Mouse (Mus musculus) forebrain, embryonic 15.5 days (tissue): ENCODE measurements at regions not wholly inside any gene's neighbourhood (a gene's known extent, or its start where the extent isn't known, plus 50 kb on each side); places are given as distances from the start of the nearest gene placed in this dataset. TPM values are rescaled to one million over a fixed set of nuclear protein-coding genes. Genes with fewer than 3 reads are reported as not detected.

Experiments
- ATAC-seq: fragments of 200-750 bp; cut with Nextera tagmentation; replicated peaks from 2 replicates; pipeline ENCODE4 v1.8.0; 2017; ENCODE audit warnings: mild to moderate bottlenecking, moderate TSS enrichment, moderate library complexity
- H3K27ac ChIP-seq: fragments of 300-500 bp; sonication (generic); replicated peaks from 2 replicates; pipeline ENCODE4 v1.5.1; 2015; ENCODE audit warnings: mild to moderate bottlenecking, inconsistent platforms
- H3K27me3 ChIP-seq: fragments of 300-500 bp; sonication (generic); 2 replicates; pipeline ENCODE4 v1.6.1; 2015; ENCODE audit warnings: inconsistent platforms
- H3K36me3 ChIP-seq: fragments of 300-500 bp; sonication (generic); 2 replicates; pipeline ENCODE4 v1.6.1; 2015; ENCODE audit warnings: mild to moderate bottlenecking, inconsistent platforms
- H3K4me1 ChIP-seq: fragments of 300-500 bp; sonication (generic); 2 replicates; pipeline ENCODE4 v1.6.1; 2015; ENCODE audit warnings: inconsistent platforms
- H3K4me2 ChIP-seq: fragments of 300-500 bp; sonication (generic); replicated peaks from 2 replicates; pipeline ENCODE4 v1.6.1; 2015; ENCODE audit warnings: mild to moderate bottlenecking, inconsistent platforms
- H3K4me3 ChIP-seq: fragments of 300-500 bp; sonication (generic); 2 replicates; pipeline ENCODE4 v1.5.1; 2015; ENCODE audit warnings: mild to moderate bottlenecking, inconsistent platforms
- H3K9ac ChIP-seq: fragments of 300-500 bp; sonication (generic); replicated peaks from 2 replicates; pipeline ENCODE4 v1.6.1; 2015; ENCODE audit warnings: mild to moderate bottlenecking, inconsistent platforms
- H3K9me3 ChIP-seq: fragments of 300-500 bp; sonication (generic); 2 replicates; pipeline ENCODE4 v1.6.1; 2016; ENCODE audit warnings: inconsistent platforms
- WGBS: fragments of 180-500 bp; shearing (Covaris S2); methylation state at CpG from one replicate; pipeline ENCODE4 v1.1.7; 2015; ENCODE audit warnings: mixed read lengths; 5-methylcytosine and 5-hydroxymethylcytosine counted together
- microRNA-seq: library from miRNA; unstranded; fragments of <30 nt; microRNA quantifications from one replicate; pipeline ENCODE4, GENCODE M21; 2016

DNA sequence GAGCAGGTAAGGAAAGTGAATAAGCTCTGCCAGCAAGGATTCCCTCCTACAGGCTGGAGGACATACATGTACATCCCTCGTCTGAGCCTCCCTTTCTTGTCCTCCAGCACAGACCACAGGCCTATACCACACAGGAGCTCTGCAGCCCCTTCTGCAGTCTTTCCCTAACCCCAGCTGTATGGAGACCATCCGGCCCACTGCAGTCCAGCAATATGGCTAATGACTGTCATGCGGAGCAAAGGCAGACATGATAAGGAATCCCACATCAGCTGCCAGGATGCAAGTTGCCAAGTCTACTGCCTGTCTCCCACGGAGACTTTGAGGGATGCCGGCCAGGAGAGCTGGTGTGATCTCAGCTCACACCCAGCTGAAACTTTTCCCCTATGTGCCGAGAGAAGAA, 50.5 kb upstream of the Man2a1 start:
- H3K27ac ChIP-seq: no peak overlapping the region
- no peak overlapping the region for H3K4me3 ChIP-seq
- H3K4me2 ChIP-seq: no peak overlapping the region
- H3K9ac ChIP-seq: no peak overlapping the region
- ATAC-seq: no peak
- no peaks in the 10 kb centered on the region for H3K27me3 ChIP-seq
- H3K9me3 ChIP-seq: no peaks in the 10 kb centered on the region
- H3K36me3 ChIP-seq: no peaks in the 10 kb centered on the region
- peaks cover 14% of the 10 kb centered on the region for H3K4me1 ChIP-seq
- 63% methylated on average over 6 of the region's 6 CpGs for WGBS

Small RNA genes lying in the stretch of these regions (microRNA-seq; reads per million reads assigned to microRNA genes)
- not detected for gene Mir6420
